Mouse (Mus musculus): ENCODE measurements around the gene Cetn4.

The Cetn4 gene

GRCm38 (mm10) chr3:37302685-37303084 lies 9.8 kb downstream of the Cetn4 start:
- peak in 1 of 2 experiments; percentile 32 for DNase-seq (ENCODE audit: low spot score in 2 of 2)

- no peak for DNase-seq (ENCODE audit: low spot score in 2 of 2)
Measured at GRCm38 (mm10) chr3:37299470-37299869, 13.0 kb downstream of the Cetn4 start.

DNA sequence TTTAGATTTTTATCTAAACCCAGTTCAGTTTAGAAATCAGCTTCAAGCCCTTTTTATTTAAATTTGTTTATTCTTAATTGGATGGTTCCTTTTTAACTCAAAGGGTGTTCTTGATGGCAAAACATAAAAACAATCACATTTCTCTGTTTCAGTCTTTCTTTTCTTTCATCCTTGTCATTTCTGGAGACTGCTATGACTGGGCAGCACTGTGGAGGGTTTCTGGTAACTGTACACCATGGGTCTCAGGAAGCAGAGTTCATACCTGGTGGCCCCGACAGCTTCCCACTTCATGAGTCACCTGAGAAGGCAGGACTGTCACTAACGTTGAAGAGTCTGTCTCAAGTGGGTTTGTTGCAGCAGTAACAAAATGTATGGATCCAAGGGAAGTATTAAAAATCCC lies 19.9 kb downstream of the Cetn4 start:
- no peak for DNase-seq (ENCODE audit: low spot score in 2 of 2)

- no peak for DNase-seq (ENCODE audit: low spot score in 2 of 2)
Measured at GRCm38 (mm10) chr3:37291929-37292328, 20.6 kb downstream of the Cetn4 start.

DNA sequence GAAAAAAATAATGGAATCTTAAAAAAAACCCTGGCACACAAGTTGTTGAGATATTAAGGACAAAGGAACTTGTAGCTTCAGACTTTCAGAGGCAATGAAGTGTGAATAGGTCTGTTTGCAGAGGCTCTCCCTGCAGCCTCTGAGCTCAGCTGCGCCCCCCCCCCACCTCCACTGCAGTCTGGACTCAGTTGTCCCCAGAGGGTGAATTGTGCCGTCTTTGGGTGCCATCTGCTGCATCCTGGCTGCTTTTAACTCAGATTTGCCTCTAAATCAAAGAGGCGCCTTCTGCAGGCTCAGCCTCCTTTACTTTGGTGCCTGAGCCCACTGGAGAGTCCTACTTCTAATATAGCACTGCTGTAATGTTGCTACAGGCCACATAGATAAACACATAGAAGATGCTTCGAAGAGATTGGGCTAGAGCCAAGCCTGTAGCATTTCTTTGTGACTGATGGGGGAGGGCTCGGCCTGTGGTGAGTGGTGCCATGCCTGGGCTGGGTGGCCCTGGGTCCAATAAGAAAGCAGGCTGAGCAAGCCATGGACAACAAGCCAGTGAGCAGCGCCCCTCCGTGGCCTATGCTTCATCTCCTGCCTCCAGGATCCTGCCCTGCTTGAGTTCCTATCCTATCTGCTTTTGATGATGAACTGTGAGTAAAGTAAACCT lies 21.5 kb downstream of the Cetn4 start:
- DNase-seq (ENCODE audit: low spot score in 2 of 2): no peak

GRCm38 (mm10) chr3:37289237-37289636 lies 23.3 kb downstream of the Cetn4 start:
- DNase-seq (ENCODE audit: low spot score in 2 of 2): no peak

- DNase-seq (ENCODE audit: low spot score in 2 of 2): no peak
Measured at GRCm38 (mm10) chr3:37283234-37283633, 29.3 kb downstream of the Cetn4 start.

DNA sequence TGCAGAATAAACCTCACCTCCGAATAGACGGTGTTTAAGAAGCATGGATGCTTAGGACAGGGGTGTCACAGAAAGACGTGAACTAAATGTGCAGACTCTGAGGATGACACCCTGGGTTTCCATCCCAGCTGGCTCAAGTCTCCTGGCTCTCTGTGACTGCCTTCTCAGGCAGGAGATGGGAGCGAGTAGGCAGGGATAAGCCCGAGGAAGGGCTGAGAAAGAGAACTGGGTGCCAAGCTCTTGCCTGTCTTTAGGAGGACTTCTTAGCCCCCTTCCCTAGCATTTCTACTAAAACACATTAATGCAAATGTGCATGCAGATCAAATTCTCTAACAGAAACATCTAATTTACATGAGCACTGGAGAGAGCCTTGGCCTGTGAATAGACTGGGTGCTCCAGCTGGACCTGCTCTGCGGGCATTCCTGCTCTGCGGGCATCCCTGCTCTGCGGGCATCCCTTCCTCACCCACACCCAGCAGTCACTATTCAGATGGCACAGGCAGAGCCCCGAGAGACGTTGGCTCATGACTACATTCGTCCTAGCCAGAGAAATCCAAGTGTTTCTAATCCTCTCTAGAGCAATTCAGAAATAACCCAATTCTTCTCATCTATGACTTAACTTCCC lies 30.1 kb downstream of the Cetn4 start:
- DNase-seq (ENCODE audit: low spot score in 2 of 2): no peak

- no peak for DNase-seq (ENCODE audit: low spot score in 2 of 2)
Measured at GRCm38 (mm10) chr3:37280871-37281270, 31.6 kb downstream of the Cetn4 start.

- no peak for DNase-seq (ENCODE audit: low spot score in 2 of 2)
Measured at GRCm38 (mm10) chr3:37280221-37280620, 32.3 kb downstream of the Cetn4 start.

GRCm38 (mm10) chr3:37274661-37275060 lies 37.8 kb downstream of the Cetn4 start:
- no peak for DNase-seq (ENCODE audit: low spot score in 2 of 2)

- no peak for DNase-seq (ENCODE audit: low spot score in 2 of 2)
Measured at GRCm38 (mm10) chr3:37273092-37273491, 39.4 kb downstream of the Cetn4 start.

DNA sequence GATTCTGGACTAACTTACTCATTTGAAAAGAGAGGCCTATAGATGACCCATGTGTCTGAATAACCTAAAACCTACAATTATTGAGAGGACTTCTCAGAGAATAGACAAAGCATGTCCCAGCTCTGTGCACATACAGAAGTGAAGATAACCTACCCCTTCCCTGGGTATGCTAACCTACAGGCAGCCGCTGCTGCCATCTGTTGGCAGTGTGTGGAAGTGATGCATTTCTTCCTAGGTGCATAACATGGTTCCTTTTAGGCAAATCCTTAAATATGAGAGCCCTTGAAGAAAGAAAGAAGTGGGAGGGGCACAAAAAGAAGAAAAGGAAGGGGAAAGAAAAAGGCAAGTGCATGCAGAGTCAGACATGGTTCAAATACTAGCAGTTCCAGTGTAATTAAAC lies 41.3 kb downstream of the Cetn4 start:
- DNase-seq (ENCODE audit: low spot score in 2 of 2): peak; percentile 57 to 81

- no peak for DNase-seq (ENCODE audit: low spot score in 2 of 2)
Measured at GRCm38 (mm10) chr3:37269926-37270325, 42.6 kb downstream of the Cetn4 start.

- peak in 1 of 2 experiments; percentile 35 for DNase-seq (ENCODE audit: low spot score in 2 of 2)
Measured at GRCm38 (mm10) chr3:37268338-37268737, 44.2 kb downstream of the Cetn4 start.

DNA sequence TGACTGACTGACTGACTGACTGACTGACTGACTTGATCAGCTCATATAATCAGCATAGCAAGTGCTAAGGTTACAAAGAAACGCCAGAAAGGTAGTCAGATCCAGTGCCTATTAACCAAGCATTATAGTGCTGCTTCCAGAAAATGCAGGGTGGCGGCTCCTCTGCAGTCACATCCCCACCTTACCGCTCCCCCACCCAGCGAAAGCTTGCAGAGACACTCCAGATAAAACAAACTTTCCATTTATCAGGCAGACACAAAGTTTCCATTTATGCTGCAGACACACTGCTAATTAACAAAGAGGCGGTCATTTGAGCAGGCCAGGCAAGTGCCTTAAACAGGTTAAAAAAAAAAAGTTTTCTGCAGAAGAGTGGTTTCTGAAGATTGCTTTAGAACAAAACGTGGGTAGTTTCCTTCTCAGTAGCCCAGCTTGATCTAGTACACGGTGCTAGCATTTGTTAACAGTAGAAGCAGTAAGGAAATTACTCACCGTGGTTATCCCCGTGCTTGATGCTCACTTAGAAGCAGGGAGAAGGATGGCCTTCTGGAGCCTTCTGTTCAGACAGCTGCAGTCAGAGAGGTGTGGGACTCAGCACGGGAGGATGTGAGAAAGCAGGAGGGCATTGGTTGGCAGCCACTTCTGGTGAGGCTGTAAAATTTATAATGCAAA lies 53.0 kb downstream of the Cetn4 start:
- DNase-seq (ENCODE audit: low spot score in 2 of 2): peak; percentile 68 to 81

DNA sequence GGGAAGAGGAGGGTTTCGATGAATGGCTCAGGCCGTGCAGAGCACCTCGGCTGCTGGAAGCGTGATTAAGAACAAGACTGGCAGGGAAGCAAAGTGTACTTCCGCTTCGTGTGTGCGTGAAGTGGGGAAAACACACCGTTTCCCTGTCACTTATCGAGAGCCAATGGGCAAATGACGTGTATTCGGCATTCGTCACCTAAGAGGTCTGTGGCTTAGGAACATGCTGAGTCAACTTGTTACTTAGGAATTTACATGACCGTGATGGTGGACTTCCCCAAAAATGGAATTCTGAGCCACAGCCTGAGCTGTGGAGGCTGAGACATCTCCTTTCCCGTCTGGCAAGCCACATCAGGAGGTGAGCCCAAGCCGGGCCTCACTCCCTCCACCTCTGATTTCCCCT lies 54.7 kb downstream of the Cetn4 start:
- no peak for DNase-seq (ENCODE audit: low spot score in 2 of 2)

Measured in frontal cortex, postnatal 36 days (tissue).